Mouse (Mus musculus): ENCODE measurements around the gene Carm1. TPM values are rescaled to one million over a fixed set of nuclear protein-coding genes. Genes with fewer than 3 reads are reported as not detected.
"Not testable (repeated sequence)": the region's sequence is repeated elsewhere in the genome, so short reads cannot be mapped to it uniquely, and the experiment has no call there.

The Carm1 gene
- polyA plus RNA-seq, 1 experiment from 2014 or later, result 44.0 TPM

DNA sequence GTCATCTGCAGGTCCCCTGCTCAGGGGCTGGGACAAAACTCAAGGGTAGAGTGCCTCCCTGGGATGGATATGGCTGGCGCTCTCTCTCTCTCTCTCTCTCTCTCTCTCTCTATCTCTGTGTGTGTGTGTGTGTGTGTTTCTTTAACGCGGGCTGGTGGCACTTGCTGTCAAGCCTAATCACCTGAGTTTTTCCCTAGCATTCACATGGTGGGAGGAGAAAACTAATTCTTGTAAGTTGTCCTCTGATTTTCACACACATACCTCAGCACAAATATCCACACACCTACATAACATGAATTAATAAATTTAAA, 20.1 kb upstream of the Carm1 start:
- Histone ChIP-seq H3K27me3 (ENCODE audit: control insufficient read depth, insufficient read depth, low read length) (no peaks in the 10 kb centered on the region), H3K9me3 (replicated peaks; ENCODE audit: control insufficient read depth, low read length) (no peaks in the 10 kb centered on the region), H3K9ac (ENCODE audit: low read depth, low read length) (no peak overlapping the region), H3K27ac (ENCODE audit: low read depth, low read length) (no peak overlapping the region), H3K4me1 (ENCODE audit: control insufficient read depth, insufficient read depth, low read length) (no peaks in the 10 kb centered on the region), H3K36me3 (ENCODE audit: control insufficient read depth, insufficient read depth, low read length) (no peaks in the 10 kb centered on the region), H3K4me2 (no peak overlapping the region), H3K4me3 (ENCODE audit: low read depth, low read length) (no peak overlapping the region)
- ATAC-seq (replicated peaks; ENCODE audit: insufficient number of reproducible peaks, low FRiP score, low TSS enrichment), result no peak
- WGBS (ENCODE audit: insufficient replicate concordance), result 58% methylated on average over 3 of the region's 3 CpGs

DNA sequence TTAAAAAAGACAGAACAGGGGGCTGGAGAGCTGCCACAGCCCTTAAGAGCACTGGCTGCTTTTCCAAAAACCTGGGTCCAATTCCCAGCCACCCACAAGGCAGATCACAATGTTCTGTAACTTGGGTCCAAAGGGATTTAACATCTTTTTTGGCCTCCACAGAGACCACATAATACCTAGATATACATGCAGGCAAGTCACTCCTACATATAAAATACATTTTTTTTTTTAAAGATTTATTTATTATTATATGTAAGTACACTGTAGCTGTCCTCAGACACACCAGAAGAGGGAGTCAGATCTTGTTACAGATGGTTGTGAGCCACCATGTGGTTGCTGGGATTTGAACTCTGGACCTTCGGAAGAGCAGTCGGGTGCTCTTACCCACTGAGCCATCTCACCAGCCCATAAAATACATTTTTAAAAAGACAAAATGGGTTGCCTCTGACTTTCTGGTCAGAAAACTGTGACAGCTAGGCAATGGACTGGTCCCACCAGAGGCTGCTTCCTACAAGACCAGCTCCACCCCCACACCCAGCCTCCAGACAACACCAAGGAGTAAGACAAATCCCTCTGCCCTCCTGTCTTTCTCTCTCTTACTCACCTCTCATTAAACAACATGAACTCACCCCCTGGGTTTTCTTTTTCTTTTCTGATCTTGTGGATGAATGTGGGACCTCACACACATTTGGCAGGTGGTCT, 19.4 kb upstream of the Carm1 start:
- WGBS (ENCODE audit: insufficient replicate concordance), result 84% methylated on average over 2 of the region's 2 CpGs
- Histone ChIP-seq H3K27me3 (ENCODE audit: control insufficient read depth, insufficient read depth, low read length) (no peaks in the 10 kb centered on the region), H3K36me3 (ENCODE audit: control insufficient read depth, insufficient read depth, low read length) (no peaks in the 10 kb centered on the region), H3K4me1 (ENCODE audit: control insufficient read depth, insufficient read depth, low read length) (no peaks in the 10 kb centered on the region), H3K4me3 (ENCODE audit: low read depth, low read length) (no peak overlapping the region), H3K27ac (ENCODE audit: low read depth, low read length) (no peak overlapping the region), H3K9me3 (replicated peaks; ENCODE audit: control insufficient read depth, low read length) (no peaks in the 10 kb centered on the region), H3K9ac (ENCODE audit: low read depth, low read length) (no peak overlapping the region), H3K4me2 (no peak overlapping the region)
- ATAC-seq (replicated peaks; ENCODE audit: insufficient number of reproducible peaks, low FRiP score, low TSS enrichment), result no peak

DNA sequence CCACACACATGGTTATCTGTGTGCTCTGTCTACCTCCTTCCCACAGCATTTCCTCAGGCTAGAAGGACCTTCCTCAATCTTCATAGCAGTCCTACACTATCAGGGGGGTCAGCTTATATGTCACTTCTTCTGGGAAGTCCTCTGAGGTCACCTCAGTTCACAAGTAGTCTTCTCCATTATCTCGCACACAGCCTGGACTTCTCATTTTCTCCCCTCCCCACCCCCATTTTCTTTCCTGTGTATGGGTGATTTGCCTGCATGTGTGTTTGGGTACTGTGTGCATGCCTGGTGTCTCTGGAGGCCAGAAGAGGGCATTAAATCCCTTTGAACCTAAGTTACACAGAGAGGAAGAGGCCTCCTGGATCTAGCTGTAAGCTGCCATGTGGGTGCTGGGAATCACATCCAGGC, 18.8 kb upstream of the Carm1 start:
- no peak overlapping the region for H3K27ac ChIP-seq (ENCODE audit: low read depth, low read length)
- no peaks in the 10 kb centered on the region for H3K4me1 ChIP-seq (ENCODE audit: control insufficient read depth, insufficient read depth, low read length)
- WGBS (ENCODE audit: insufficient replicate concordance), result 40% methylated on average over 1 of the region's 1 CpGs
- no peaks in the 10 kb centered on the region for H3K9me3 ChIP-seq (replicated peaks; ENCODE audit: control insufficient read depth, low read length)
- H3K27me3 ChIP-seq (ENCODE audit: control insufficient read depth, insufficient read depth, low read length), result no peaks in the 10 kb centered on the region
- H3K4me3 ChIP-seq (ENCODE audit: low read depth, low read length), result no peak overlapping the region
- H3K4me2 ChIP-seq, result no peak overlapping the region
- ATAC-seq (replicated peaks; ENCODE audit: insufficient number of reproducible peaks, low FRiP score, low TSS enrichment), result no peak
- no peaks in the 10 kb centered on the region for H3K36me3 ChIP-seq (ENCODE audit: control insufficient read depth, insufficient read depth, low read length)
- H3K9ac ChIP-seq (ENCODE audit: low read depth, low read length), result no peak overlapping the region

GRCm38 (mm10) chr9:21536501-21536900, 10.2 kb upstream of the Carm1 start:
- no peaks in the 10 kb centered on the region for H3K27me3 ChIP-seq (ENCODE audit: control insufficient read depth, insufficient read depth, low read length)
- H3K4me3 ChIP-seq (ENCODE audit: low read depth, low read length), result no peak overlapping the region
- 94% methylated on average over 14 of the region's 14 CpGs for WGBS (ENCODE audit: insufficient replicate concordance)
- no peaks in the 10 kb centered on the region for H3K36me3 ChIP-seq (ENCODE audit: control insufficient read depth, insufficient read depth, low read length)
- no peaks in the 10 kb centered on the region for H3K9me3 ChIP-seq (replicated peaks; ENCODE audit: control insufficient read depth, low read length)
- no peak overlapping the region for H3K27ac ChIP-seq (ENCODE audit: low read depth, low read length)
- no peak overlapping the region for H3K9ac ChIP-seq (ENCODE audit: low read depth, low read length)
- H3K4me1 ChIP-seq (ENCODE audit: control insufficient read depth, insufficient read depth, low read length), result no peaks in the 10 kb centered on the region; the same call in 1 of the 2 replicates
- no peak for ATAC-seq (replicated peaks; ENCODE audit: insufficient number of reproducible peaks, low FRiP score, low TSS enrichment)
- H3K4me2 ChIP-seq, result no peak overlapping the region

GRCm38 (mm10) chr9:21537009-21537408, 9.7 kb upstream of the Carm1 start:
- H3K4me3 ChIP-seq (ENCODE audit: low read depth, low read length), result no peak overlapping the region
- H3K36me3 ChIP-seq (ENCODE audit: control insufficient read depth, insufficient read depth, low read length), result no peaks in the 10 kb centered on the region
- H3K9me3 ChIP-seq (replicated peaks; ENCODE audit: control insufficient read depth, low read length), result no peaks in the 10 kb centered on the region
- no peaks in the 10 kb centered on the region; the same call in 1 of the 2 replicates for H3K4me1 ChIP-seq (ENCODE audit: control insufficient read depth, insufficient read depth, low read length)
- no peak overlapping the region for H3K4me2 ChIP-seq
- H3K27ac ChIP-seq (ENCODE audit: low read depth, low read length), result no peak overlapping the region
- no peaks in the 10 kb centered on the region for H3K27me3 ChIP-seq (ENCODE audit: control insufficient read depth, insufficient read depth, low read length)
- no peak for ATAC-seq (replicated peaks; ENCODE audit: insufficient number of reproducible peaks, low FRiP score, low TSS enrichment)
- H3K9ac ChIP-seq (ENCODE audit: low read depth, low read length), result no peak overlapping the region
- 71% methylated on average over 4 of the region's 4 CpGs for WGBS (ENCODE audit: insufficient replicate concordance)

DNA sequence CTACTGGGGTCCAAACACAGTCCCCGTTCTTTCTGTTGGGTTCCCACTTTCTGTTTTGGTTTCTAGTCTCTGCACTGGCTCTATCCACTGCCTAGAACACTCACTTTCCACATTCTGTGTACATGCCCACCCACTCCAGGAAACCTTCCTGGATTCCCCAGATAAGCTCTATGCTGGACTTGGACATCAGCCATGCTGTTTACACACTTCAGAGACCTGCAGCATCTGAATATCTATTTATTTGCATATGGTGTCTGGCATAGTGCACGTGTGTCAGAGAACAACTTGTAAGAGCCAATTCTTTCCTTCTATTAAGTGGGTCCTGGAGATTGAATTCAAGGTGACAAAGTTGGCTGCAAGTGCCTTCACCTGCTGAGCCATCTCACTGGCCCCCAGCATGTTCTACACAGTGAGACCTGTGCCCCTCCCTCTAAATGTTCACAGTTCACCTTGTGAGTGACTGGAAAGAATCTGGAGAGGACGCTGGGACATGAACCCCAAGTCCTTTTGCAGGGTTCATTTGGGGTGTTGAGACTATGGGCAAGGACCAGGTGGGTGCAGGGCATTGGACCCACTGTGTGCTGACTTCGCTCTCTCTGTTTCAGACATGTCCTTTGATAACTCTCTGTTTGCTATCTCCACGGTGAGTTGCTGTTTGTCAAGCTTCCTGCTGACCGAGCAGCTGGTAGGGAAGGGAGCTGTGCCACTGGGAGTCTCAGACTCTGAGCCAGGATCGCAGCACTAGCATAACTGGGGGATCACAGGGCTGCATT, 6.5 kb upstream of the Carm1 start:
- no peak for ATAC-seq (replicated peaks; ENCODE audit: insufficient number of reproducible peaks, low FRiP score, low TSS enrichment)
- H3K27ac ChIP-seq (ENCODE audit: low read depth, low read length), result no peak overlapping the region
- H3K27me3 ChIP-seq (ENCODE audit: control insufficient read depth, insufficient read depth, low read length), result no peaks in the 10 kb centered on the region
- H3K4me3 ChIP-seq (ENCODE audit: low read depth, low read length), result no peak overlapping the region
- H3K4me2 ChIP-seq, result no peak overlapping the region
- 60% methylated on average over 7 of the region's 7 CpGs for WGBS (ENCODE audit: insufficient replicate concordance)
- H3K36me3 ChIP-seq (ENCODE audit: control insufficient read depth, insufficient read depth, low read length), result no peaks in the 10 kb centered on the region
- no peaks in the 10 kb centered on the region; the same call in 1 of the 2 replicates for H3K4me1 ChIP-seq (ENCODE audit: control insufficient read depth, insufficient read depth, low read length)
- no peaks in the 10 kb centered on the region for H3K9me3 ChIP-seq (replicated peaks; ENCODE audit: control insufficient read depth, low read length)
- H3K9ac ChIP-seq (ENCODE audit: low read depth, low read length), result no peak overlapping the region

DNA sequence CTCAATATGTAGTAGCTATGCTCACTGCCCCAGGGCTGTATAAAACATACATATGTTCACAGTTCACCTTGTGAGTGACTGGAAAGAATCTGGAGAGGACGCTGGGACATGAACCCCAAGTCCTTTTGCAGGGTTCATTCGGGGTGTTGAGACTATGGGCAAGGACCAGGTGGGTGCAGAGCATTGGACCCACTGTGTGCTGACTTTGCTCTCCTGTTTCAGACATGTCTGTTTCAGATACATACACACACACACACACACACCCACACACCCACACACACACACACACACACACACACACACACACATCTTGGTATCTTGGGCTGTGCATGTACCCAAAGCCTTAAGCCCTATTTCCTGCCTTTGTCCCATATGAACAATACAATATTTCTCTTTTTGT, 4.7 kb upstream of the Carm1 start:
- H3K9ac ChIP-seq (ENCODE audit: low read depth, low read length); H3K9me3 ChIP-seq (replicated peaks; ENCODE audit: control insufficient read depth, low read length); ATAC-seq (replicated peaks; ENCODE audit: insufficient number of reproducible peaks, low FRiP score, low TSS enrichment); H3K4me1 ChIP-seq (ENCODE audit: control insufficient read depth, insufficient read depth, low read length); H3K36me3 ChIP-seq (ENCODE audit: control insufficient read depth, insufficient read depth, low read length); H3K27ac ChIP-seq (ENCODE audit: low read depth, low read length); H3K4me2 ChIP-seq; H3K4me3 ChIP-seq (ENCODE audit: low read depth, low read length); H3K27me3 ChIP-seq (ENCODE audit: control insufficient read depth, insufficient read depth, low read length): not testable (repeated sequence)
- WGBS (ENCODE audit: insufficient replicate concordance), result 86% methylated on average over 2 of the region's 2 CpGs

- Histone ChIP-seq H3K4me3 (ENCODE audit: low read depth, low read length) (peak overlapping the region; percentile 81), H3K27me3 (ENCODE audit: control insufficient read depth, insufficient read depth, low read length) (no peaks in the 10 kb centered on the region), H3K4me1 (ENCODE audit: control insufficient read depth, insufficient read depth, low read length) (peaks cover 9% of the 10 kb centered on the region), H3K36me3 (ENCODE audit: control insufficient read depth, insufficient read depth, low read length) (0 out of 2 replicates have a peak, but pooled peaks cover 3% of the 10 kb centered on the region), H3K9ac (ENCODE audit: low read depth, low read length) (peak overlapping the region; percentile 75), H3K27ac (ENCODE audit: low read depth, low read length) (peak overlapping the region; percentile 98), H3K4me2 (peak overlapping the region; percentile 71), H3K9me3 (replicated peaks; ENCODE audit: control insufficient read depth, low read length) (no peaks in the 10 kb centered on the region)
- 10% methylated on average over 9 of the region's 9 CpGs for WGBS (ENCODE audit: insufficient replicate concordance)
- ATAC-seq (replicated peaks; ENCODE audit: insufficient number of reproducible peaks, low FRiP score, low TSS enrichment), result peak; percentile 60
Observed at GRCm38 (mm10) chr9:21545351-21545915, 1.3 kb upstream of the Carm1 start.
